Mouse (Mus musculus) spleen, adult 2 months (tissue): ENCODE data around the gene Cdh18. TPM values are rescaled to one million over a fixed set of nuclear protein-coding genes. Genes with fewer than 3 reads are reported as not detected.
"Not testable (repeated sequence)": the region's sequence is repeated elsewhere in the genome, so short reads cannot be mapped to it uniquely, and the experiment has no call there.

Experiments
- DNase-seq, 2 experiments: peaks; one replicate each; pipeline versions ENCODE4 v3.0.0 to v3.0.0-alpha.2; 2012 to 2021; ENCODE audit warnings: low spot score in 2 of 2, low read depth in 1 of 2
- H3K27ac ChIP-seq: fragments of 200-500 bp; 2 replicates; pipeline ENCODE4 v1.5.1; 2012; ENCODE audit warnings: low read length, inconsistent platforms; ENCODE audit not compliant: insufficient read depth
- H3K27me3 ChIP-seq: fragments of 200-500 bp; 2 replicates; pipeline ENCODE4 v1.6.1; 2012; ENCODE audit warnings: mild to moderate bottlenecking, moderate library complexity, low read length, inconsistent platforms; ENCODE audit not compliant: control insufficient read depth, insufficient read depth
- H3K36me3 ChIP-seq: fragments of 200-500 bp; 2 replicates; pipeline ENCODE4 v1.6.1; 2012; ENCODE audit warnings: mild to moderate bottlenecking, low read length, inconsistent platforms; ENCODE audit not compliant: control insufficient read depth, insufficient read depth
- H3K4me1 ChIP-seq: fragments of 200-500 bp; 2 replicates; pipeline ENCODE4 v1.6.1; 2011; ENCODE audit warnings: inconsistent platforms; ENCODE audit not compliant: control insufficient read depth, insufficient read depth, insufficient read length
- H3K4me3 ChIP-seq: fragments of 200-500 bp; 2 replicates; pipeline ENCODE4 v1.5.1; 2011; ENCODE audit warnings: mild to moderate bottlenecking, inconsistent platforms; ENCODE audit not compliant: insufficient read depth, insufficient read length; ENCODE audit errors: extremely low read depth
- CTCF ChIP-seq: fragments of 200-500 bp; IDR thresholded peaks from 2 replicates; pipeline ENCODE4 v1.5.1; 2011; ENCODE audit warnings: mild to moderate bottlenecking, inconsistent platforms; ENCODE audit not compliant: insufficient read depth, insufficient read length, insufficient replicate concordance; ENCODE audit errors: extremely low read depth
- POLR2A ChIP-seq: fragments of 200-500 bp; IDR thresholded peaks from 2 replicates; pipeline ENCODE4 v1.6.1; 2011; ENCODE audit warnings: low read depth, low read length, inconsistent platforms
- WGBS: fragments of 180-500 bp; shearing (Covaris S2); methylation state at CpG from one replicate; pipeline ENCODE4 v1.1.7; 2018; 5-methylcytosine and 5-hydroxymethylcytosine counted together
- polyA plus RNA-seq: library from polyadenylated mRNA; depleted of rRNA; stranded (reverse); fragments of >200 nt; gene quantifications from 2 replicates; pipeline ENCODE4 v1.2.3, GENCODE M21; 2012

Gene Cdh18
- polyA plus RNA-seq, 1 experiment, result not detected

- 72% methylated on average over 2 of the region's 2 CpGs for WGBS
These were observed 538.7 kb downstream of the Cdh18 start for GRCm38 (mm10) chr15:23087535-23087934.

GRCm38 (mm10) chr15:23096601-23097000, 547.8 kb downstream of the Cdh18 start:
- Histone ChIP-seq H3K27me3 (no peaks in the 10 kb centered on the region), H3K4me1 (no peaks in the 10 kb centered on the region), H3K36me3 (no peaks in the 10 kb centered on the region), H3K27ac (no peak overlapping the region), H3K4me3 (no peak overlapping the region)
- TF ChIP-seq POLR2A, result no peak
- TF ChIP-seq CTCF, result no peak
- DNase-seq, result no peak
- WGBS, result 85% methylated on average over 5 of the region's 5 CpGs

More at GRCm38 (mm10) chr15:23087535-23087934, 538.7 kb downstream of the Cdh18 start:
- H3K4me1 ChIP-seq, result no peaks in the 10 kb centered on the region
- no peak for DNase-seq
- no peaks in the 10 kb centered on the region for H3K27me3 ChIP-seq
- H3K27ac ChIP-seq, result no peak overlapping the region
- H3K4me3 ChIP-seq, result no peak overlapping the region
- no peaks in the 10 kb centered on the region for H3K36me3 ChIP-seq
- TF ChIP-seq CTCF (no peak), POLR2A (no peak)

DNA sequence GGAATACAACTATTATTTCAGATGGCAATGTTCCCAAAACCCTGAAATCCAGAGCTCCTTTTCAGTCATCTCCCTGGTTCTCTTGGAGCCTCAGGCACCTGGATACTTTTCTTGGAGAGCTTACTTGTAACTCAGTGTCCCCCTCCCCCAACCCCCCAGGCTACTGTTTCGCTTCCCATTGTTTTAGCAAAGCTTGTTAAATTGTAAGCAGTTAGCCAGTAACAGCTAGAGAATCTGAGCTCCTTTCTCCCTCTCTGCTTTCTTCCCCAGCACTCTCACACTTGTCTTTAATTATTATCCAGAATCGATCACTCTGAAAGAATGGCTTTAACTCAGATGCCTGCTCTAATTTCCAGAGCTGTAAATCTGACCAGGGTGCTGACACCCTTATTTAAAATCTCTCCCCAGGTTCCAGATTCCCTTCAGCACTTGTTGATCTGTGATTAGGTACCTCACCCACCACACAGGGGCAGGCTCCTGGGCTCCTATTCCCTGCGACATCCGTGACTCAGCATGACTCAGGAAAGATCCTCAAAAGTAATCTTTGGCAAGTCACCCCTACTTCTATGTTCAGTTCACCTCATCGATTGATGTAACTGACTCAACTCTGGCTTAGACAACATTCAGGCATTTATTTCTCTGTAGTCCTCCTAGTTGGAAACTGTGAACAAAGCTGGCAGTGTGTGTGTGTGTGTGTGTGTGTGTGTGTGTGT, 556.0 kb downstream of the Cdh18 start:
- Histone ChIP-seq H3K4me3 (no peak overlapping the region), H3K4me1 (no peaks in the 10 kb centered on the region), H3K27ac (no peak overlapping the region), H3K27me3 (no peaks in the 10 kb centered on the region), H3K36me3 (no peaks in the 10 kb centered on the region)
- DNase-seq, result no peak
- 54% methylated on average over 5 of the region's 5 CpGs for WGBS
- no peak for TF ChIP-seq POLR2A
- TF ChIP-seq CTCF, result no peak

GRCm38 (mm10) chr15:23134950-23135715, 586.3 kb downstream of the Cdh18 start:
- H3K27ac ChIP-seq, result no peak overlapping the region
- no peaks in the 10 kb centered on the region for H3K4me1 ChIP-seq
- no peak overlapping the region for H3K4me3 ChIP-seq
- DNase-seq, result no peak
- no peak for TF ChIP-seq CTCF
- TF ChIP-seq POLR2A, result no peak
- 85% methylated on average over 6 of the region's 6 CpGs for WGBS
- H3K36me3 ChIP-seq, result no peaks in the 10 kb centered on the region
- H3K27me3 ChIP-seq, result no peaks in the 10 kb centered on the region

- TF ChIP-seq POLR2A (no peak), CTCF (no peak)
- Histone ChIP-seq H3K4me3 (no peak overlapping the region), H3K27me3 (no peaks in the 10 kb centered on the region), H3K27ac (no peak overlapping the region), H3K4me1 (no peaks in the 10 kb centered on the region), H3K36me3 (no peaks in the 10 kb centered on the region)
- 66% methylated on average over 3 of the region's 3 CpGs for whole genome bisulfite sequencing
- no peak for DNase-seq
These were observed 588.1 kb downstream of the Cdh18 start for GRCm38 (mm10) chr15:23136971-23137370.

DNA sequence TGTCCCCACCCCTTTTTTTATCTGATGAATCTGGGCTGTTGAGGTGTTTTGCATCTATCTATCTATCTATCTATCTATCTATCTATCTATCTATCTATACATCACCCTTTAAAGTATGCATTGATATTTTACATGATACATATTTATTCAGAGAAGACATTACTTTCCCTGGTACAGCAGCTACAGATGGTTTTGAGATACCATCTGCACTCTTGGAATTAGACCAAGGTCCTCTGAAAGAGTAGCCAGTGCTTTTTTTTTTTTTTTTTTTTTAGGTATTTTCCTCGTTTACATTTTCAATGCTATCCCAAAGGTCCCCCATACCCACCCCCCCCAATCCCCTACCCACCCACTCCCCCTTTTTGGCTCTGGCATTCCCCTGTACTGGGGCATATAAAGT, 594.1 kb downstream of the Cdh18 start:
- H3K27me3 ChIP-seq, H3K36me3 ChIP-seq, H3K4me1 ChIP-seq, H3K27ac ChIP-seq, DNase-seq, H3K4me3 ChIP-seq: not testable (repeated sequence)
- 50% methylated on average over 1 of the region's 1 CpGs for WGBS

- Histone ChIP-seq H3K27ac (no peak overlapping the region), H3K27me3 (no peaks in the 10 kb centered on the region), H3K4me3 (no peak overlapping the region), H3K36me3 (no peaks in the 10 kb centered on the region), H3K4me1 (no peaks in the 10 kb centered on the region)
- DNase-seq, result no peak
- no peak for TF ChIP-seq POLR2A
- TF ChIP-seq CTCF, result no peak
- 77% methylated on average over 2 of the region's 2 CpGs for WGBS
These were observed 607.1 kb downstream of the Cdh18 start for GRCm38 (mm10) chr15:23155883-23156282.
